Mouse (Mus musculus) bone marrow macrophage, adult 2 months (primary cell): ENCODE data around the gene 4930568D16Rik. TPM values are rescaled to one million over a fixed set of nuclear protein-coding genes. Genes with fewer than 3 reads are reported as not detected.

Experiments used
- H3K27ac ChIP-seq: 2 replicates; pipeline ENCODE4 v1.5.1; 2012; ENCODE audit warnings: low read depth, low read length; ENCODE audit not compliant: insufficient read depth
- H3K4me1 ChIP-seq: 2 replicates; pipeline ENCODE4 v1.6.1; 2012; ENCODE audit warnings: low read length; ENCODE audit not compliant: control insufficient read depth, insufficient read depth
- H3K4me3 ChIP-seq: 2 replicates; pipeline ENCODE4 v1.5.1; 2012; ENCODE audit warnings: mild to moderate bottlenecking, low read length, moderate library complexity; ENCODE audit not compliant: insufficient read depth
- CTCF ChIP-seq: IDR thresholded peaks from 2 replicates; pipeline ENCODE4 v1.5.1; 2012; ENCODE audit warnings: low read depth, mild to moderate bottlenecking, low read length, moderate library complexity
- POLR2A ChIP-seq: IDR thresholded peaks from 2 replicates; pipeline ENCODE4 v1.6.1; 2012; ENCODE audit warnings: mild to moderate bottlenecking, low read depth, low read length, borderline replicate concordance
- polyA plus RNA-seq: library from polyadenylated mRNA; stranded (reverse); fragments of >200 nt; gene quantifications from 2 replicates; pipeline ENCODE4 v1.2.4, GENCODE M21; 2012; ENCODE audit not compliant: missing spikeins, insufficient read depth, insufficient read length

4930568D16Rik gene
- polyA plus RNA-seq, 1 experiment = not detected

GRCm38 (mm10) chr2:35406611-35407010, 39.1 kb upstream of the 4930568D16Rik start:
- Histone ChIP-seq H3K4me3 (no peak overlapping the region), H3K27ac (no peak overlapping the region), H3K4me1 (peaks cover 13% of the 10 kb centered on the region)
- TF ChIP-seq CTCF (no peak), POLR2A (no peak)

- no peak for TF ChIP-seq POLR2A
- TF ChIP-seq CTCF = no peak
- Histone ChIP-seq H3K27ac (no peak overlapping the region), H3K4me3 (no peak overlapping the region), H3K4me1 (peaks cover 29% of the 10 kb centered on the region)
Observed at GRCm38 (mm10) chr2:35402391-35402790, 34.9 kb upstream of the 4930568D16Rik start.

GRCm38 (mm10) chr2:35400739-35401138, 33.2 kb upstream of the 4930568D16Rik start:
- no peak overlapping the region for H3K27ac ChIP-seq
- TF ChIP-seq CTCF (no peak), POLR2A (no peak)
- peaks cover 28% of the 10 kb centered on the region for H3K4me1 ChIP-seq
- no peak overlapping the region for H3K4me3 ChIP-seq

GRCm38 (mm10) chr2:35398184-35398828, 30.8 kb upstream of the 4930568D16Rik start:
- peaks cover 19% of the 10 kb centered on the region for H3K4me1 ChIP-seq
- H3K27ac ChIP-seq = no peak overlapping the region
- no peak for TF ChIP-seq CTCF
- no peak for TF ChIP-seq POLR2A
- no peak overlapping the region for H3K4me3 ChIP-seq

- TF ChIP-seq CTCF (no peak), POLR2A (no peak)
- Histone ChIP-seq H3K27ac (no peak overlapping the region), H3K4me1 (peaks cover 19% of the 10 kb centered on the region), H3K4me3 (peak overlapping the region; percentile 37)
Observed at GRCm38 (mm10) chr2:35397590-35398173, 30.2 kb upstream of the 4930568D16Rik start.

GRCm38 (mm10) chr2:35397096-35397495, 29.6 kb upstream of the 4930568D16Rik start, which contains the start of gene 4930402F06Rik:
TSS of gene 4930402F06Rik (minus strand) at chr2:35397175.
- Histone ChIP-seq H3K4me1 (peaks cover 17% of the 10 kb centered on the region), H3K27ac (no peak within 1 kb of the TSS), H3K4me3 (peak within 1 kb of the TSS; percentile 37)
- no peak for TF ChIP-seq POLR2A
- no peak for TF ChIP-seq CTCF

- TF ChIP-seq CTCF (no peak), POLR2A (no peak)
- Histone ChIP-seq H3K27ac (no peak overlapping the region), H3K4me1 (no peaks in the 10 kb centered on the region), H3K4me3 (no peak overlapping the region)
Observed at GRCm38 (mm10) chr2:35385441-35385871, 17.9 kb upstream of the 4930568D16Rik start.

- Histone ChIP-seq H3K27ac (no peak overlapping the region), H3K4me1 (no peaks in the 10 kb centered on the region), H3K4me3 (no peak overlapping the region)
- no peak for TF ChIP-seq POLR2A
- TF ChIP-seq CTCF = no peak
Observed at GRCm38 (mm10) chr2:35379306-35379705, 11.8 kb upstream of the 4930568D16Rik start.

GRCm38 (mm10) chr2:35377600-35377999, 10.1 kb upstream of the 4930568D16Rik start:
- H3K4me3 ChIP-seq = no peak overlapping the region
- no peaks in the 10 kb centered on the region for H3K4me1 ChIP-seq
- no peak for TF ChIP-seq CTCF
- no peak for TF ChIP-seq POLR2A
- no peak overlapping the region for H3K27ac ChIP-seq

- no peak overlapping the region for H3K27ac ChIP-seq
- H3K4me1 ChIP-seq = no peaks in the 10 kb centered on the region
- H3K4me3 ChIP-seq = no peak overlapping the region
- peak; percentile 56 for TF ChIP-seq CTCF
- no peak for TF ChIP-seq POLR2A
Observed at GRCm38 (mm10) chr2:35373003-35373402, 5.5 kb upstream of the 4930568D16Rik start.
